Mouse (Mus musculus) CD4-positive helper T cell, adult 2 months (primary cell): ENCODE measurements around the gene Atp5h.
A peak's percentile ranks its signal among the peaks of the same experiment; 100 is the strongest.
"Not testable (repeated sequence)": the region's sequence is repeated elsewhere in the genome, so short reads cannot be mapped to it uniquely, and the experiment has no call there.

ENCODE experiments used
- DNase-seq: peaks from one replicate; pipeline ENCODE4 v3.0.0-alpha.2; 2012; ENCODE audit warnings: low read depth, missing footprints, low spot score

Gene Atp5h

GRCm38 (mm10) chr11:115419531-115420237, at the start of gene Atp5h, which contains the start of gene Kctd2:
Atp5h (minus strand) TSS chr11:115419962.
Kctd2 (plus strand) TSS chr11:115420128.
- peak; percentile 96 for DNase-seq

DNA sequence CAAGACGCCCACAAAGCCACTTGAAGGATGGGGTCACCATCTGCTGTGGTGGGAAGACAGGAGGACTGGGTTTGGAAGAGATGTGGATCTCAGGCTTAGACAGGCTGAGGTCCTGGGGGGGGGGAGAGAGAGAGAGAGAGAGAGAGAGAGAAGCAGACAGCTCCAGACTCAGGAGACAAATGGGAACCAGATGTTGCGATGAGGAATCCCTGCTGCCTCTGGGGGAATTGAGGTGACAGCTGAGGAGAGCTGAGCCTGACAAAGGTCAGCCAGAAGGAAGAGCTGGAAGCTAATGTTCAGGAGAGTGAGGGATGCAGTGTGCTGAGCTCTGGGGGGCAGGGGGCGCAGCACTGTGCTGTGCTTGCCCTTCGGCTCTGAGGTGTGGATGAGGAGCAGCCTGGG, 47.5 kb upstream of the Atp5h start:
- DNase-seq = no peak

- DNase-seq = peak; percentile 60
These were observed 45.1 kb upstream of the Atp5h start for GRCm38 (mm10) chr11:115464851-115465250.

DNA sequence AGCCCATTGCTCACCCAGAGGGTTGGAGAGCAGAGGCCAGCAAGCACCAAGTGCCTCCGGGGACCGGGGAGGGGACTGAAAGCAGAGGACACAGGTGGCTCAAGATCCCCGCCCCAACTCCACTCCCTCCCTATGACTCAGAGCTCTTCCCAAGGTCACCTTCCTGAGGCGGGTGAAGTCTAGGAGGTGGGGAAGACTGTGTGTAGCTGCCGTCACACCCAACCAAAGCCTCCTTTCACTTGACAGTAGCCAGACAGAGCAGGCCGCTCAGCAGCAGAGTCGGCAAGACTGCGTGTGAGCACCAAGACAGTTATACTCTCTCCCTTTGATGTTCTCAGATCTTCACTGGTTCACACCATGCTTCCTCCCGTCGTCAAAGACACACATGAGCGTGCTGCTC, 43.6 kb upstream of the Atp5h start:
- peak; percentile 81 for DNase-seq

DNA sequence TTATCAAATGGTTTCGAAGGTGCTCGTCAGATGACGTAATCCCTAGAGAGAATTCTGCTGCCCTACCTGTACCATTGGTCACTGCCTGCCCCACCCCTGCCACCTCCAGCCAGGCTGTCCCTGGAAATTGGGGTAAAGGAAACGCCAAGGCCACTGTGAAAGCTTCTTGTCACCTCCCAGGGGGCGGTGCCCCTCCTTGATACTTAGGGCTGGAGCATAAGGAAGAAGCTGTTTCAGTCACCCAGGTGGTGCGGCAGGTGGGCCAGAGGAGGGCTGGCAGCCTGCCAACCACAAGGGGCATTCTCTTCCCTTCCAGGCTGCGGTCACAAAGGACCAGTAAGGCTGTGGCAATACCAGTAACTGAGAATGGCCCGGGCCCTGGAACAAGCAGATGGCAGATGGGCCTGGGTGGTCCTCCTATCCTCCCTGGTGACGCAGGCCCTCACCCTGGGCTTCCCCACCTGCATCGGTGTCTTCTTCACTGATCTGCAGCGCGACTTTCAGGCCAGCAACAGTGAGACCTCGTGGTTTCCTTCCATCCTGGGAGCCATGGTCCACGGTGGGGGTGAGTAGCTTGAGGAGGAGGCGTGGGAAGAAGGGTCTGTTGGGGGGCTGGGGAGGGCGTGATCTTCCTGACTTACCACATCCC, 42.6 kb upstream of the Atp5h start, which contains the start of gene Slc16a5:
Gene Slc16a5 (plus strand): TSS at position 232 of the 649 bp plus-strand sequence.
- DNase-seq = peak; percentile 53

GRCm38 (mm10) chr11:115461846-115462242, 42.1 kb upstream of the Atp5h start:
- DNase-seq = peak; percentile 62

GRCm38 (mm10) chr11:115460976-115461375, 41.2 kb upstream of the Atp5h start:
- DNase-seq = no peak

DNA sequence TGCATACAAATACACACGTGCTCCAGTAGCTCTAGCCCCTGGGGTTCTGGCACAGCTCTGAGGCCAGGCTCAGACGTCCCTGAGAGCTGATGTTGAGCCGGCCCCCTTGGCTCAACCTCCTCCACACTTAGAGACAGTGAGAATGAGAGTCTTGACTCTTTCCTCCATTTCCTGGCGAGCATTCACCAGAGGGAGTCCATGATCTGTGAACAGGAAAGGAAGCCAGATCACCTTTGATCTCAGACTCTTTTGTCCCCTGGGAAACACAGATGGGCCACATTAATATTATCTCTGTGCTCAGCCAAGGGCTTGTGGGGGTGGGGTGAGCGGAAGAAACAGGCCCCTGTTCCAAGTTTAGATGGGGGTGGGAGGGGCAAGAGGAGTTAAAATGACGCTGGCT, 37.6 kb upstream of the Atp5h start:
- DNase-seq = no peak

- DNase-seq = no peak
These were observed 36.4 kb upstream of the Atp5h start for GRCm38 (mm10) chr11:115456182-115456581.

DNA sequence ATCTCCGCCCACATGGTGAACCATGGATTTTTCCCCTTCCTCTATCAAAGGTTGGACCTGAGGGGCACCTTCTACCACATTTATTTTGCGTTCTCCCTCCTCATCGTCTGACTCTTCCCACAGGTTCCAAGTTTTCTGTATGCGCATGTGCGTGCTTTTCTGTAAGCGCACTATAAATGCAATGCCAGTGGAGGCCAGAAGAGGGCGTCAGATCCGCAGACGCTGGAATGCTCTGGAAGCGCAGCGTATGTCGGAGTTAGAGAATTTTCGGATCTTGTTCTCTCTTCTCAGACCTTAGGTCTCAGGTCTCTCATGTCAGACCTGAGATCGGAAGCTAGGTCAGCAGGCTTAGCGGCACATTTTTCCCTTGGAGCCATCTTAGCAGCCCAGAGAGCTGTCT, 35.9 kb upstream of the Atp5h start:
- DNase-seq = no peak

DNA sequence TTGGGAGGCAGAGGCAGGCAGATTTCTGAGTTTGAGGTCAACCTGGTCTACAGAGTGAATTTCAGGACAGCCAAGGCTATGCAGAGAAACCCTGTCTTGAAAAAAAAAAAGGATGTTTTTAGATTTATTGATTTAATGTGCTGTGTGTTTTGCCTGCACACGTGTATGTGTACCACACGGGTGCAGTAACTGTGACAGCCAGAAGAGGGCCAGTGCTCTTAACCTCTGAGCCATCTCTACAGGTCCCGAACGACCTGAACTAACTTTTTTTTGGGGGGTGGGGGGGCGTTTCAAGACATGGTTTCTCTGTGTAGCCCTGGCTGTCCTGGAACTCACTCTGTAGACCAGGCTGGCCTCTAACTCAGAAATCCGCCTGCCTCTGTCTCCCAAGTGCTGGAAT, 35.1 kb upstream of the Atp5h start:
- DNase-seq = not testable (repeated sequence)

DNA sequence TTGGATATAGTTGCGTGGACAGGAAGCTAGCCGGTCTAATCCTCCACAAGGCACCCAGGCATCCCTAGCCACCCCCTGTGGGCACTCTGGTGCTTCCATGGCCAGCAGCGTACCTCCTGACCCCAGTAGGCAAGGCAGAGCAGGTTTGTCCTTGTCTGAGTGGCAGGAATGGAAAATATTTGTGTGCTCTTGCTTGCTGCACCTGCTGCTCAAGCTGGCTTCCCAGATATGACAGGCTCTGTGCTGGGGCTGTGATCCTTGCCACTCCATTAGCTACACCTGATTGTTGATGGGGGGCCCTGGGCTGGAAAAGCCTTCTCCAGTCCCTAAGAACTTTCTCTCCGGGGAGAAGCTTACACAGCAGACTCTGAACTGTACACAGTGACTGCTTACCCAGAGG, 33.5 kb upstream of the Atp5h start:
- no peak for DNase-seq

DNA sequence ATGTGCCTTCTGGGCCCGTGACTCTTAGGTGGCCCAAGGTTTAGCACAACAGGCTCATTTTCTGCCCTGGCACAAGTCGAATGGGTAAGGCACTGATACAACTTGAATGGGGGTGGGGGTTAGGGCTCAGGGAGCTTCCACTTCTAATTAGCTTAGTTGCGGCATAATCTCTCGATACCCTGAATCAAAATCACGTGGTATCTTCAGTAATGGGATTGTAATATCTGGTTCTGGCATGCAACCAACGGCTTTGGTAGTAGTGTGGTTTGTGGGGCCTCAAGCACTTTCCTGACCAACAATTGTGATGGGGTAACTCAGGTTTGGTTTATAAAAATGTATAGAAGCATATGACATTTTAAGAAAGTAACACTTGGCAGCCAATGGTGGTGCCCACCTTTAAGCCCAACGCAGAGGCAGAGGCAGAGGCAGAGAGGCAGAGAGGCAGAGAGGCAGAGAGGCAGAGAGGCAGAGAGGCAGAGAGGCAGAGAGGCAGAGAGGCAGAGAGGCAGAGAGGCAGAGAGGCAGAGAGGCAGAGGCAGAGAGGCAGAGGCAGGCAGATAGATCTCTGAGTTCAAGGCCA, 32.6 kb upstream of the Atp5h start:
- no peak for DNase-seq

- DNase-seq = peak; percentile 91
These were observed 32.0 kb upstream of the Atp5h start for GRCm38 (mm10) chr11:115451781-115452241.

DNA sequence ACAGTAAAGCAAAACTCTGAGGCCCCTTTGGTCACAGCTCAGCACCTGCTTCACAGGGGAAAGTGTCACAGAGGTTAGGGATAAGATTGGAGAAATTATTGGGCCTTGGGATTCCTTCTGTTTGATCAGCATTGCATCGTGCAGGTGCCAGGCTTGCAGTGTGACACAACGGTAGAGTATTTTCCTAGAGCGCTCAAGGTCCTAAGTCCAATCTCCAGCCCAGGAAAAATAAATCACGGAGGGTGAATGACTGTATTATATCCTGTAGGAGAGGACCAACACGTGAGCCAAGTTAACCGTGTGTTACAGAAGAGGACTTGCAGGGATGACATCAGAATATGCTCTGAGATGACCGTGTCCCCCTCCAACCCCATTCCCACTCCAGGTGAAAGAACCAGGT, 30.4 kb upstream of the Atp5h start:
- no peak for DNase-seq

GRCm38 (mm10) chr11:115448998-115449397, 29.2 kb upstream of the Atp5h start:
- DNase-seq = no peak

GRCm38 (mm10) chr11:115448075-115448474, 28.3 kb upstream of the Atp5h start:
- DNase-seq = no peak

DNA sequence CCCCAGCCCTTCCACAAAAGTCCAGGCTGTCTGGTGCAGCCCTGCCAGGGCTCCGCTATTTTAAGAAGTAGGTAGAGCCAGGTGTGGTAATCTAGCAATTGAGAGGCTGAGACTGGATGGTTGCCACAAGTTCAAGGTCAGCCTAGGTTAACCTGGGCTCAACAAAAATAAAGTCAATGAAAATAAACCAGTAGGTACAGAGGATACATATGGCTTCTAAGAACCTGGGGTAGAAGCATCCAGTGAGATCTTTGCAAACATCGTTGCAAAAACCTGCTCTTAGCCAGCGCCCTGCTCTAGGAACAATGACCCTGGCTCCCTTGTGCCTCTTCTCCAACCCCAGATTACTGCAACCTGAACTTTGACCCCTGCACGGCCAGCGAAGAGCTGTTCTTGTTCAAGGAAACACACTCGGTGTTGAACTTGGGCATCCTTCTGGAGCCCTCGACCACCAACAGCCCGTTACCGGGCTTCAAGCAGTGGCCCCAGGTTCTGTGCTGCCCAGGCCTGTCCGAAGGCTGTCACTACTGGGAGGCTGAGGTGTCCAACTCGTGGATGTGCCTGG, 27.6 kb upstream of the Atp5h start:
- no peak for DNase-seq

GRCm38 (mm10) chr11:115446906-115447305, 27.1 kb upstream of the Atp5h start:
- DNase-seq = no peak

GRCm38 (mm10) chr11:115441417-115441816, 21.7 kb upstream of the Atp5h start:
- DNase-seq = no peak

DNA sequence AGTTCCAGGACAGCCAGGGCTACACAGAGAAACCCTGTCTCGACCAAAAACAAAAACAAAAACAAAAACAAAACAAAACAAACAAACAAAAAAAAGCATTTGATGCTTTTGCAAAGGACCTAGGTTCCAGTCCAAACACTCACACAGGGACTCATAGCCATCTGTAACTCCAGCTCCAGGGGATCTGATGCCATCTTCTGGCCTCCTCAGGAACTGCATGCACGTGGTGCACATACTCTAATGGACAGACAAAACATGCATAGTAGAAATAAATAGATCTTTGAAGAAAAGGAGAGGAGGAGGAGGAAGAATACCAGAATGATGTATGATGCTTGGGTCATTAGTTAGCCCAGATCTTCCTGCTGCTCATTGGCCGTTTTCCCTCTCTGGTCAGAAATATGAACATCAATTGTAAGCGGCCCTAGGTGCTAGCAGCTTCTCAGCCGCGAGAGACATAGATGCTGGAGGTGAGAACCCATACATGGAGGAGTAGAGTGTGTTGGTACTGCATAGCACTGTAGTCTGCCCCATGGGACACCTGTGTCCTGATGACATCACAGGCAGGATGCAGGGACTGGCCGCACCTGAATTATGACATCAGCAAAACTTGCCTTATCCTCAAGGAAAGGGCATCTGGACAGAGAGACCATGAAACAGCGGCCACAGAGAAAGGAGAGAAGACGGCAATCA, 20.3 kb upstream of the Atp5h start, which contains the start of gene Trim80:
Gene Trim80 (plus strand): TSS at position 640 of the 690 bp plus-strand sequence.
- DNase-seq = no peak

DNA sequence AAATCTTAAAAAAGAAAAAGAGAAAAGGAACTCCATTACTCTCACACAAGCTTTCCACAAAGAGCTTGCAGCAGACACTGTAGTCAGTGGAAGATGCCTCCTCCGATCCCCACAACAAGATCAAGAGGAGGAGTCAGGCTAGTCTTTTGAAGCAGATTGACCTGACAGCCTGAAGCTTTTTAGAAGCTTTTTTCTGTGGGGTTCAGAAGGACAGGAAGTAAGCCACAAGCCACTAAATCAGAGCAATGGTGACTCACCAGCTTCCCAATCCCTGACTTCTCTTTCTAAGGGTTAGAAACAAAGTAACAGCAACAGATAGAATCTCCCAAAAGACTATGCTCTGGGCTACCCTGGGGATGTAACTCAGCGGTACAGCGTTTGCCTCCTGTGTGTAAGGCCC, 19.6 kb upstream of the Atp5h start:
- DNase-seq = no peak
